Mouse (Mus musculus) gastrocnemius, postnatal 36 days (tissue): ENCODE data around the gene Mxra8. TPM values are rescaled to one million over a fixed set of nuclear protein-coding genes. Genes with fewer than 3 reads are reported as not detected.

ENCODE experiments used
- DNase-seq, 2 experiments: peaks; one replicate each; pipeline ENCODE4 v3.0.0; 2022
- intact Hi-C: fragments of 180-260 bp; cut with DNase I; formaldehyde crosslinking; loops from one replicate; pipeline ENCODE4 v1.15.1; 2025
- long read RNA-seq, 2 experiments: library from polyadenylated mRNA; stranded (forward); transcript quantifications; one replicate each; pipeline ENCODE4 v2.0.0; 2021
- total RNA-seq, 2 experiments: library from RNA; stranded (reverse); gene quantifications; 2 replicates each; pipeline ENCODE4 v1.2.3; 2021

Mxra8 gene
- total RNA-seq = 10 to 100 TPM; 29.9 to 32.7 TPM
- long read RNA-seq, experiment 1, partial matches to known transcripts = 1 of 13 reads
- long read RNA-seq, experiment 1, other reads (novel, unspliced or antisense) = 12 of 13 reads
- long read RNA-seq, experiment 2, partial matches to known transcripts = 1 of 18 reads
- long read RNA-seq, experiment 2, other reads (novel, unspliced or antisense) = 17 of 18 reads

DNA sequence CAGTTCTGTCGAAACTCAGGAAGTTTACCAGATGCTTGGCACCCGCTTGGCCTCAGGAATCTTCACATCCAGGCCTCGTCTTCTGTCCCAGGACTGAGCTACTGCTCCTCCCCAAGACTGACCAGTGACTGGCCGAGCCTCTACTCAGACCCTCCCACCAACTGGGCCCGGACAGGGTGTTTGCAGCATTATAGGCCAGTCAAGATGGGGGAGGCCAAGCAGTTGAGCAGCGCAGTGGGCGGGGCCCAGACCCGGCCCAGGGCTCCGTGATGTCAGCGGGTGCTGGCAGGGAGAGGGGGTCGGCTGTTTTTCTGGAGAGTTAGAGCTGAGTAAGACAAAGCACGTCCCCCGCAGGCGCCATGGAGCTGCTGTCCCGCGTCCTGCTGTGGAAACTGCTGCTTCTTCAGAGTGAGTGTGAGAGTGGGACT lies at the start of gene Mxra8:
Mxra8 (plus strand) TSS at position 198 of the 428 bp plus-strand sequence.
- peak; percentile 87 to 90 for DNase-seq
- intact Hi-C loops = no loop called here

DNA sequence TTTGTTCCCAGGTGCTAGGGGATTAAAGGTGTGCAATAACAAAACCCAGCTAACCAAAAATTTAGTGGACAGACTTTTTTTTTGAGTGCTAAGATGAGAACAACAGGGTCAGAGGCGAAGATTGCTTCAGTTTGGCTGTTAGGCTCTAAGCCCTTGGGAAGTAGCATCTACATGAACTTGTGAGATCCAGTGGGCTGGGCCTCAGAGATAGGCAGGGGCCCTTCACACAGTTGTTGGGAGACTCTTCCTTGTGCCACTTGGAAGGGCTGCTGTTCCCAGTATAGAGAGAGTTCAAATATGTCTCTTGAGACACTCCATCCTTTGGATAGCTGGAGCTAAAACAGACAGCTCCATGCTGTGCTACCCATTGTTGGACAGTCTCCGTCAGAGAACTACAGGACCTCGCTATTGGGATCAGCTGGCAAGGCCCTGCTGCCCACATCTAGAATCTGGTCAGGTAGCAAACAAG lies 49.4 kb upstream of the Mxra8 start, which contains the start of gene Ankrd65:
Ankrd65 (plus strand) TSS at position 419 of the 469 bp plus-strand sequence.
- intact Hi-C loops = no loop called here
- DNase-seq = no peak

DNA sequence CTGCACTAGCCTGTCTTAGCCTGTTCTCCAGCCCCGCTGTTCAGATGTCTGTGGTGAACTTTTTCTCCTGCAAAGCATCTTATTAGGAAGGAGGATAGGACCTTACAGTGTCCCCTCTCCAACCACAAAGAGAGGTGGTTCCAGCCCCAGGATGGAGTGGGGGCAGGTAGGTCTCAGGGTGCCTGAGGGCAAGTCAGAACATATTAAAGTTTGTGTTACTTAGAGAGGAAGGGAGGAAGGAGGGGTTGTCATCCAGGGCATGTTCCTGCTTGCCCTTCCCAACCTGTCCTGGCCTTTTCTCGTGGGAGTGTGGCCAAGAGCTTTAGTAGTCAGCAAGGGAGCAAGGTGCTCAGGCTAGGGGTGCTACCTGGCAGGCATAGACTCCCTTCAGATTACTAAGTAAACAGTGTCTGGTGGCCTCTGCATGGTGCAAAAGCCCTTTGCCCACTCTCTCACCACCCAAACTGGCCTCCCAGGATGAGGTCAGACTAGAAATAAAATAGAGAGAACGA lies 48.8 kb upstream of the Mxra8 start:
- DNase-seq = no peak
- intact Hi-C loops = no loop called here

GRCm38 (mm10) chr4:155791240-155791933 lies 48.1 kb upstream of the Mxra8 start:
- no peak for DNase-seq
- intact Hi-C loops = no loop called here

- no peak for DNase-seq
- intact Hi-C loops = no loop called here
Measured at GRCm38 (mm10) chr4:155793730-155794129, 45.8 kb upstream of the Mxra8 start.

DNA sequence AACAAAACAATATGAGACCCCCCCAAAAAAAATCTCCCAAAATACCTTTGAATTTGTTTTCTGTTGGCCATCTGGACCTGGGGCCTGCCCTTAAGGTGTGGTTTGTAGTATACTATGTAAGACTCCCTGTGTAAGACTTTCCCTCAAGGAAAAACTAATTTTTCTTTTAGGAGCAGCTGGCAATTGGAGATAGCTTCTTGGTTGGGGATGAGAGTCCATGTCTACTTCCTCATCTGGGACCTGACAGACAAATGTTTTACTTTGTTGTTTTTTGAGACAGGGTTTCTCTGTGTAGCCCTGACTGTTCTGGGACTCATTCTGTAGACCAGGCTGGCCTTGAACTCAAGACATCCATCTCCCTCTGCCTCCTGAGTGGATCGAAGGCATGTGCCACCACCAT lies 37.4 kb upstream of the Mxra8 start:
- DNase-seq = no peak
- intact Hi-C loops = no loop called here

- intact Hi-C loops = no loop called here
- no peak for DNase-seq
Measured at GRCm38 (mm10) chr4:155802741-155803339, 36.6 kb upstream of the Mxra8 start, which contains the start of gene Mrpl20. Mrpl20 (plus strand) TSS chr4:155802878.

- peak; percentile 95 to 96 for DNase-seq
- intact Hi-C loops = no loop called here
Measured at GRCm38 (mm10) chr4:155803340-155804041, 36.0 kb upstream of the Mxra8 start.

DNA sequence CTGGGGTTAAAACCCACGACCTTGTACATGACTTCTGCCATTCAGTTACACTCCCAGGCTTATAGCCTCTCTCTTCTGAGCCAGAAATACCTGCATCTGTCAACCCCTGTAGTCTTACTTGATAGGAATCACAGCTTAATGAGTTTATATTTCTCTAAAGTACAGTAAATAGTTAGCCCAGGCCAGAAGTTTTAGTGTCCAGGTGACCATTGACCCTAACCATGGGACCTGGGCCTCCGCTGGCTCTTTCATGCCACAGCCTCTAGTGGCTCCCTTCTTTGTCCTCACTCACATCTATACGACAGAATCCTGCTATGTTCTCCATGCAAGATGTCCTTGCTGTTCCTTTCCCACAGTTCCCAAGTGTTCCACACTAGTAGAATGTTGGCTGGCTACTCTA lies 31.6 kb upstream of the Mxra8 start:
- intact Hi-C loops = no loop called here
- DNase-seq = no peak

DNA sequence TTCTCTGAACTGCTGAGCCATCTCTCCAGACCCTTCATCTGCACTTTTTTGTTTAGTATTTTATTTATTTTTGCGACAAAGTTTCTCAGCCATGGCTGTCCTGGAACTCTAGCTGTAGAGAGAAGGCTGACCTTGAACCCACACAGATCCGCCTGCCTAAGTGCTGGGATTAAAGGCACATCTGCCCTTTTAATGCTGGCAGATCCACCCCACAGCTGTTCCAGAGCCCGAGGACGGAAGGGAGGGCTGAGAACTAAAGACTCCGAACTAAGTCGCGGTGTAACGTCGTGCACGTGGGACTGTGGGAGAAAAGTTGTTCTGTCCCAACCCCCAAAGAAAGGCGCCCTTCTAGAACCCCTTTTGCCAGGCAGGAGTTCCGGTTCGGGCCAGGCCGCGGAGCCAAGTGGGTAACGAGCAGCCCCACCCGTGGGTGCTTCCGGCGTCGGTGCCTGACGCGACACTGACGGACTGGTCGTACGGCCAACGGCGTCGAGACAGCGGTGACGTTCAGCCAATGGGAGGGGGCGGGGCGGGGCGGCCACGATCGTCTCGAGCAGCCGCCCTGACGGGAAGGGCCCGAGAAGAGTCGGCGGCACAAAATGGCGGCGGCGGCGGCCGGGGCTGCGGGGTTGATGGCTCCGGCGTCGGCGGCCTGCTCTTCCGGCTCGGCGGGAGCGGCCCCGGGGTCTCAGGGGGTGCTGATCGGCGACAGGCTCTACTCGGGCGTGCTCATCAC lies 27.4 kb upstream of the Mxra8 start, which contains the start of gene Ccnl2:
Ccnl2 (plus strand) TSS at position 561 of the 736 bp plus-strand sequence.
- intact Hi-C loops = no loop called here
- peak; percentile 89 to 91 for DNase-seq

- intact Hi-C loops = no loop called here
- DNase-seq = no peak
Measured at GRCm38 (mm10) chr4:155812665-155813181, 26.8 kb upstream of the Mxra8 start.

GRCm38 (mm10) chr4:155817533-155817932 lies 21.9 kb upstream of the Mxra8 start:
- DNase-seq = no peak
- intact Hi-C loops = no loop called here

DNA sequence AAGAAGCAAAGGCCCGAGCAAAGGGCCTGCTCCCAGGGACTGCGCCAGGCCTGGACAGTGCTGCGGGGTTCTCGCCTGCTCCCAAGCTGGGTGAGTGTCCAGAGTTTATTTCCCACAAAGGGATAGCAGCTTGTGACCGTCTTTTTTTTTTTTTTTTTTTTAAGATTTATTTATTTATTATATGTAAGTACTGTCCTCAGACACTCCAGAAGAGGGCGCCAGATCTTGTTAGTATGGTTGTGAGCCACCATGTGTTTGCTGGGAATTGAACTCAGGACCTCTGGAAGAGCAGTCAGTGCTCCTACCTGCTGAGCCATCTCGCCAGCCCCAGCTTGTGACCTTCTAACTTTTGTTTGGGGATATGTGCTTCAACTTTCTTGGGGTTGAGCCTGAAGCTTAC lies 18.5 kb upstream of the Mxra8 start:
- intact Hi-C loops = no loop called here
- no peak for DNase-seq

DNA sequence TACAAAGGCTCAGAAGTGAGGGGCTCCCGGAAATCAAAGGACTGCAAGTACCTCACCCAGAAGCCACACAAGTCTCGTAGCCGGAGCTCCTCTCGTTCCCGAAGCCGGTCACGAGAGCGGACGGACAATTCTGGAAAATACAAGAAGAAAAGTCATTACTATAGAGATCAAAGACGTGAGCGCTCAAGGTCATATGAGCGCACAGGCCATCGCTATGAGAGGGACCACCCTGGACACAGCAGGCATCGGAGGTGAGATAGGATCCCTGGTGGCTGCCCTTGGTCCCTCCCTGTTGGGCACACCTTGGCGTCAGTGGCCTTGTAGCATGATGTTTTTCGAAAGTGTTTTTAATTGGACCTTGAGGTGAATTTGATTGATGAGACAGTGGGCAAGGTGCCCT lies 16.0 kb upstream of the Mxra8 start:
- intact Hi-C loops = no loop called here
- DNase-seq = no peak

- intact Hi-C loops = no loop called here
- DNase-seq = no peak
Measured at GRCm38 (mm10) chr4:155829866-155830265, 9.6 kb upstream of the Mxra8 start.

DNA sequence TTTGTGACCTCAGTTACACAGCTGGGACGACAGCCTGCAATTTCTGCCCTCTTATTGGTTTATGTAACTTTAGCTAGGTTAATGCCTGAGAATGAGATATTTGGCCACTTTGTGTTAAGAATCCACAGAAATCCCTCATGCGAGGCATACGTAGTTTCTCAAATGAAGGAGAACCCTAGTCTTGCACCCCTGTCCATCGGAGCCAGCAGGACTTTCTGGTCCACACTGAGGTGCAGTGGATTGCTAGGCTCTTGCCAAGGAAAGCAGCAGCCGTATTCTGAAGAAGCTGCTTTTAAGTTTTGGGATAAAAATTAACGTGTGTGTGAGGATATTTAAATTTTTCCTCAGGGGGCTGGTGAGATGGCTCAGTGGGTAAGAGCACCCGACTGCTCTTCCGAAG lies 8.9 kb upstream of the Mxra8 start:
- no peak for DNase-seq
- intact Hi-C loops = no loop called here

DNA sequence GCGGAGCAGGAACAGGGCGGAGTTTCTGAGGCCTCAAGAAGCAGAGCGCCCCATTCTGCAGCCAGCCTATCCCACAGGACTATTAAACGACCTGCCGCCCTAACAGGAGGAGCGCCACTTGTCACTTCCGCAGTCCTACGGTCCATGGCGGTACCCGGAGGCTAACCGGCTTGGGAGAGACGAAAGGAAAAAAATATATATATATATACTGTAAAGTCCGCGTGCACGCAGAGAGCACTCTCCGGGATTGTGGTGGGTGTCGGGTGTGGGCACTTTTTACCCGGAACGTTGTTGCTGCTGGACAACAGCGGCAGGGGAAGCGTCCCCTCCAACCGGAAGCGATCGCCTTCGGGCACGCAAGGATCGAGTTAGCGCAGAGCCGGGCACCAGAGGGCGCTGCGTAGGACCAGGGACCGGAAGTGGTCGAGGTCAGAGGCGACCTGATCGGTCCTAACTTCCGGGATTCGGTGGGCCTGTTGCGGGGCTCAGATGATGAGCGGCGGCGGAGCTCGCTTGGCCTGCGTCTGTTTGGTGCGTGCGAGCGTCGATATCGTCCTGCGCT lies 8.2 kb upstream of the Mxra8 start, which contains the start of gene Aurkaip1:
Aurkaip1 (plus strand) TSS at position 68 of the 562 bp plus-strand sequence.
- intact Hi-C loops = no loop called here

DNA sequence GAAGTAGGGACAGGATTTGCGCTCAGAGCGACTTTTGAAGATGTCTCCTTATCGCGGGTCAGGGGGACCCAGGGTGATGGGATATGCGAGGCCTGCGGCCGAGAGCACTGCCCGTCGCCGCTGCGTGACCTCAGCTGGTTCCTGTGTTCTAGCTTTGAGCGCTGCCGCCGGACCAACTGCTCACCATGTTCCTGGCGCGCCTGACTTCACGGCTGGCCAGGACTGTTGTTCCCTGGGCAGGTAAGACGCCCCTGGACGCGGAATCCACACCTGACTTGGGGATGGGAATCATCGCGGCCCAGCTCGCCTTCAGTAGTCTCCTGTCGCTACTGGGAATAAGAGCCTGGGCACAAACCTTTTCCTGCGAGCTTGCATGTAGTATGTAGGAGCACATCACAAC lies 7.6 kb upstream of the Mxra8 start:
- intact Hi-C loops = no loop called here
- no peak for DNase-seq

More for the DNA sequence above, 8.2 kb upstream of the Mxra8 start, which contains the start of gene Aurkaip1:
- peak; percentile 91 to 95 for DNase-seq

DNA sequence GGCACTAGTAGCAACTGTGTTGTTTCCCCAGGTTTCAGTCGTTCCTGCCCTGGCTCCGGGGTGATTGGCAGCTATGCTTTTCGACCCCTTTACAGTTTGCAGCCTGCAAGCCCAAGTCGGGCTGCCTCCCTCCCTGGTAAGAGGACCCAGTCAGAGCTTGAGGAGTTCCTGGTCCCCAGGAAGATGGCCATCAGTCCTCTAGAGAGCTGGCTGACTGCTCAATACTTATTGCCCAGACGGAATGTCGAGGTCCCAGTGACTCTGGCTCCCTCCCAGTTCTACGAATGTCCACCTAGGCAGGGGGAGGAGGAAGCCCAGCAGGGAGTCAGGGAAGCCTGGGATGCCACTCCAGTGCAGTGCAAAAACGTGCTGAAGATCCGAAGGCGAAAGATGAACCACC lies 7.2 kb upstream of the Mxra8 start:
- intact Hi-C loops = no loop called here
- DNase-seq = no peak
